Mouse (Mus musculus) intestine, postnatal 0 days (tissue): Measurements from ENCODE around the gene Gzme. TPM values are rescaled to one million over a fixed set of nuclear protein-coding genes. Genes with fewer than 3 reads are reported as not detected.
A peak's percentile ranks its signal among the peaks of the same experiment; 100 is the strongest.
"Not testable (repeated sequence)": the region's sequence is repeated elsewhere in the genome, so short reads cannot be mapped to it uniquely, and the experiment has no call there.

Experiments
- ATAC-seq: fragments of 200-750 bp; cut with Nextera tagmentation; 2 replicates; pipeline ENCODE4 v1.8.0; 2017; ENCODE audit warnings: mild to moderate bottlenecking, moderate TSS enrichment, moderate library complexity
- H3K27ac ChIP-seq: fragments of 300-500 bp; sonication (generic); 2 replicates; pipeline ENCODE4 v1.5.1; 2014; ENCODE audit warnings: mild to moderate bottlenecking, low read depth, low read length, moderate library complexity
- H3K27me3 ChIP-seq: fragments of 300-500 bp; sonication (generic); replicated peaks from 2 replicates; pipeline ENCODE4 v1.6.1; 2014; ENCODE audit warnings: low read length, mixed read lengths; ENCODE audit not compliant: control insufficient read depth, insufficient read depth
- H3K36me3 ChIP-seq: fragments of 300-500 bp; sonication (generic); 2 replicates; pipeline ENCODE4 v1.6.1; 2014; ENCODE audit warnings: mild to moderate bottlenecking, moderate library complexity; ENCODE audit not compliant: control insufficient read depth, insufficient read depth
- H3K4me1 ChIP-seq: fragments of 300-500 bp; sonication (generic); replicated peaks from 2 replicates; pipeline ENCODE4 v1.6.1; 2014; ENCODE audit warnings: antibody characterized with exemption, low read length, mixed read lengths; ENCODE audit not compliant: control insufficient read depth, insufficient read depth
- H3K4me2 ChIP-seq: fragments of 300-500 bp; sonication (generic); replicated peaks from 2 replicates; pipeline ENCODE4 v1.6.1; 2014; ENCODE audit warnings: low read depth, mild to moderate bottlenecking, moderate library complexity
- H3K4me3 ChIP-seq: fragments of 300-500 bp; sonication (generic); 2 replicates; pipeline ENCODE4 v1.5.1; 2014; ENCODE audit warnings: low read depth, low read length
- H3K9ac ChIP-seq: fragments of 300-500 bp; sonication (generic); 2 replicates; pipeline ENCODE4 v1.6.1; 2014; ENCODE audit warnings: mild to moderate bottlenecking, low read depth, low read length
- H3K9me3 ChIP-seq: fragments of 300-500 bp; sonication (generic); 2 replicates; pipeline ENCODE4 v1.6.1; 2016; ENCODE audit warnings: mixed run types; ENCODE audit not compliant: control insufficient read depth
- CTCF ChIP-seq: sonication (generic); IDR thresholded peaks from 2 replicates; pipeline ENCODE4 v1.5.1; 2016; ENCODE audit warnings: low read depth, mild to moderate bottlenecking, control low read depth, antibody characterized with exemption, moderate library complexity
- WGBS: fragments of 180-500 bp; shearing (Covaris S2); extraction: QIAGEN DNeasy Blood & Tissue Kit; methylation state at CpG from one replicate; pipeline ENCODE4 v1.1.7; 2014; 5-methylcytosine and 5-hydroxymethylcytosine counted together
- polyA plus RNA-seq: library from polyadenylated mRNA; unstranded; fragments of >200 nt; fragmentation: Nextera tagmentation; extraction: Ambion mirVana; gene quantifications from 2 replicates; pipeline ENCODE4 v1.2.1, GENCODE M21; 2015

Gzme gene
- polyA plus RNA-seq, 1 experiment from 2014 or later: not detected

GRCm38 (mm10) chr14:56128341-56128740 is 7.9 kb upstream of the Gzme start:
- WGBS: 46% methylated on average over 3 of the region's 3 CpGs
- no peak for ATAC-seq
- no peak overlapping the region for H3K4me2 ChIP-seq
- no peak overlapping the region for H3K27ac ChIP-seq
- no peak overlapping the region for H3K9ac ChIP-seq
- H3K36me3 ChIP-seq: no peaks in the 10 kb centered on the region
- no peak overlapping the region for H3K4me3 ChIP-seq
- TF ChIP-seq CTCF: peak; percentile 41
- no peaks in the 10 kb centered on the region for H3K27me3 ChIP-seq
- H3K4me1 ChIP-seq: no peaks in the 10 kb centered on the region
- H3K9me3 ChIP-seq: no peaks in the 10 kb centered on the region

- no peaks in the 10 kb centered on the region for H3K9me3 ChIP-seq
- no peaks in the 10 kb centered on the region for H3K36me3 ChIP-seq
- 77% methylated on average over 3 of the region's 3 CpGs for WGBS
- no peak overlapping the region for H3K4me3 ChIP-seq
- H3K27me3 ChIP-seq: no peaks in the 10 kb centered on the region
- no peak overlapping the region for H3K4me2 ChIP-seq
- ATAC-seq: no peak
- no peak overlapping the region for H3K9ac ChIP-seq
- no peak for TF ChIP-seq CTCF
- no peak overlapping the region for H3K27ac ChIP-seq
- no peaks in the 10 kb centered on the region for H3K4me1 ChIP-seq
Measured at GRCm38 (mm10) chr14:56123516-56123915, 3.1 kb upstream of the Gzme start.

DNA sequence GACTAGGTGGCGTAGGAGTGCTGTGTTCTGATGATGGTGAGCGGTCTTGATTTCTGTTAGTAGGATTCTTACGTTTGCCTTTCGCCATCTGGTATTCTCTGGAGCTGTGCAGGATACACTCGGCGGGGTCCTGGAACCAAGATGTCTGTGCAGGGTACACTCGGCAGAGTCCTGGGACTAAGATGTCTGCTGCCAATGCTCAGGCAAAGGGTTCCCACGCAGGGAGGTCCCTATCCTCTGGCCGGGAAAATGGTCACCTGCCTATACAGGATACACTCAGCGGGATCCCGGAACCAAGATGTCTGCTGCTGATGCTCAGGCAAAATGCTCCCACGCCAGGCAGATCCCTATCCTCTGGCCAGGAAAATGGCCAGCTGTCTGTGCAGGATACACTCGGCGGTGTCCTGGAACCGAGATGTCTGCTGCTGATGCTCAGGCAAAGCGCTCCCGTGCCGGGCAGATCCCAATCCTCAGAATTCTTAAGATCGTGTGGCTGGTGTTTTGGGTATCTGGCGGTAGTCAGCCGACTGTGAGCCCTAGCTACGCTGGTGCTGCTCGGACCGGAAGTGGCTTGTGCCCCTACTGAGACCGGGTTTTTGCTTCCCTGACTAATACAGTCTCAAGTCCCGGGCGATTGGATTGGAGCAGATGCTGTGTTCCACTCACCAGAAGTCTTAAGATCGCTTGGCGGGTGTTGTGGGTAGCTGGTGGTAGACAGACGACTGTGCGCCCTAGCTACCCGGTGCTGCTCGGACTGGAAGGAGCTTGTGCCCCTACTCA is 4.7 kb downstream of the Gzme start:
- WGBS: 91% methylated on average over 33 of the region's 33 CpGs

GRCm38 (mm10) chr14:56105447-56106180 is 14.8 kb downstream of the Gzme start:
- no peak overlapping the region for H3K4me3 ChIP-seq
- no peak for ATAC-seq
- H3K27me3 ChIP-seq: no peaks in the 10 kb centered on the region
- H3K9me3 ChIP-seq: no peaks in the 10 kb centered on the region
- H3K4me2 ChIP-seq: no peak overlapping the region
- WGBS: 82% methylated on average over 13 of the region's 13 CpGs
- TF ChIP-seq CTCF: no peak
- no peak overlapping the region for H3K9ac ChIP-seq
- H3K36me3 ChIP-seq: no peaks in the 10 kb centered on the region
- no peak overlapping the region for H3K27ac ChIP-seq
- no peaks in the 10 kb centered on the region for H3K4me1 ChIP-seq

More for the DNA sequence above, 4.7 kb downstream of the Gzme start:
- H3K27me3 ChIP-seq, ATAC-seq, H3K9ac ChIP-seq, H3K4me3 ChIP-seq, H3K4me1 ChIP-seq, H3K27ac ChIP-seq, H3K36me3 ChIP-seq, H3K4me2 ChIP-seq, H3K9me3 ChIP-seq: not testable (repeated sequence)

- Histone ChIP-seq H3K9ac (no peak overlapping the region), H3K27me3 (no peaks in the 10 kb centered on the region), H3K4me2 (no peak overlapping the region), H3K9me3 (no peaks in the 10 kb centered on the region), H3K4me1 (no peaks in the 10 kb centered on the region), H3K27ac (no peak overlapping the region), H3K4me3 (no peak overlapping the region), H3K36me3 (no peaks in the 10 kb centered on the region)
- TF ChIP-seq CTCF: no peak
- WGBS: 68% methylated on average over 5 of the region's 5 CpGs
- ATAC-seq: no peak
Measured at GRCm38 (mm10) chr14:56105016-56105415, 15.4 kb downstream of the Gzme start.

DNA sequence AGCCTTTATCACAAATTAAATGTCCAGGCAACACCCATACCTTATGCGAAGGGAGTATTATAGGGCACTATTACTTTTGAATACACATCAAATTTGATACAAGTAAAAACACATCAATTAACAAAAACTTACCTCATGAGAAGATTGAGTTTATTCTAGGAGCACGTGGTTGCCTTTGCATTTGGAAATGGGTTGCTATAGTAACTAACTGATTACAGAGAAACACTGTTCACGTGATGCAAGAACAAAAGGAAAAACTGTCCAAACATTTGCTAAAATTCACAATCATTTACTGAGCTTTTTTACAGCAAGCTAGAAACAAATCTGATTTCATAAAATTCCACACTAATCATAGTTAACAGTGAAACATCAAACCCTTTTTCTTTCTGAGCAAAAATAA is 17.0 kb downstream of the Gzme start:
- Histone ChIP-seq H3K27me3 (no peaks in the 10 kb centered on the region), H3K9me3 (no peaks in the 10 kb centered on the region), H3K27ac (no peak overlapping the region), H3K4me3 (no peak overlapping the region), H3K36me3 (no peaks in the 10 kb centered on the region), H3K4me2 (no peak overlapping the region), H3K9ac (no peak overlapping the region), H3K4me1 (no peaks in the 10 kb centered on the region)
- no peak for TF ChIP-seq CTCF
- no peak for ATAC-seq
- WGBS: 59% methylated on average over 3 of the region's 3 CpGs
